Mouse (Mus musculus) lung, adult 2 months (tissue): ENCODE data around the gene Il31.

Experiments used
- CTCF ChIP-seq: fragments of 200-500 bp; IDR thresholded peaks from 2 replicates; pipeline ENCODE4 v1.5.1; 2011; ENCODE audit warnings: mild to moderate bottlenecking, low read length, control low read depth; ENCODE audit not compliant: insufficient read depth
- POLR2A ChIP-seq: fragments of 200-500 bp; IDR thresholded peaks from 2 replicates; pipeline ENCODE4 v1.6.1; 2011; ENCODE audit warnings: low read depth, mild to moderate bottlenecking, control low read depth, low read length, borderline replicate concordance; ENCODE audit errors: extremely low read depth

GRCm38 (mm10) chr5:123487659-123488395 is 1.5 kb downstream of the Il31 start:
- no peak for TF ChIP-seq POLR2A
- TF ChIP-seq CTCF, result no peak
